Mouse (Mus musculus) thymus, postnatal 0 days (tissue): ENCODE data around the gene Efcab3. TPM values are rescaled to one million over a fixed set of nuclear protein-coding genes. Genes with fewer than 3 reads are reported as not detected.
"Not testable (repeated sequence)": the region's sequence is repeated elsewhere in the genome, so short reads cannot be mapped to it uniquely, and the experiment has no call there.

Source experiments
- DNase-seq: peaks from one replicate; pipeline ENCODE4 v3.0.0-alpha.2; 2015; ENCODE audit warnings: low spot score
- polyA plus RNA-seq: library from polyadenylated mRNA; unstranded; fragments of >200 nt; fragmentation: Nextera tagmentation; extraction: Ambion mirVana; gene quantifications from 2 replicates; pipeline ENCODE4 v1.2.1, GENCODE M21; 2015

Gene Efcab3
- 0.27 and 0.71 TPM in 2 replicates for polyA plus RNA-seq

DNA sequence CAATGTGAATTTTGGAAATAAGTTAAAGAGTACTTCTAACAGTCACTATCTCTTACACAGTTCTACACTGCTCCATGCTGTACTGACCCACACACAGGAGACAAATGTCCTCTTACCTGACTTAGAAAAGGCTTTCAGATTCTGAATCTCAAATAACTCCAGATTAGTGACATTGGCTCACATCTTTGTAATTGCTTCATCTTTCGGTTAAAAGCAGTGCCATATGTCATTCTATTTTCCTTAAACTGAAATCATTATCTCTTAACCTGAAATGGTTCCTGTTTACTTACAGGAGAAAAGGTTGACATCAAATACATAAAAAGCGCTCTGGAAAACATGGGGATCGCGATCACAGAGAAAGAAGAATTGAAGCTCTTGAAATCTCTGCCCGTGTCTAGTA lies at the start of gene Efcab3:
TSS of gene Efcab3 (plus strand) at position 301 of the 400 bp plus-strand sequence.
- no peak for DNase-seq

DNA sequence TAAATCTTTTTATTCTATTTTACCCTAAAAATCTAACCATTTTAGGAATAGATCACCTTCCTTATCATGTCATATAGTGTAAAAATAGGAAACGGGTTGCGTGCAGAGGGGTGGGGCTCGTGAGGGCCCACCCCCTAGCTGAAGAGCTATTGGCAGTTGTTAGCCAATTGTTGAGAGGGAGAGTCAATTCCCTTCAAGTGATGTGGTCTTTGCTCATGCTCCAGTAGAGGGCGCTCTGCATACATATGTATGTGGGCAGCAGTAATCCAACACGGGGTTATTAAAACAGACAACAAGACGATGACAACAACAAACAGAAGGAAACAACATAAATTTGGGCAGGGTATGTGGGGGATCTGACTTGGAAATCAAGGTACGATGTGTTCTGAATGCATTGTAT lies 42.3 kb upstream of the Efcab3 start:
- DNase-seq: peak; percentile 17

DNA sequence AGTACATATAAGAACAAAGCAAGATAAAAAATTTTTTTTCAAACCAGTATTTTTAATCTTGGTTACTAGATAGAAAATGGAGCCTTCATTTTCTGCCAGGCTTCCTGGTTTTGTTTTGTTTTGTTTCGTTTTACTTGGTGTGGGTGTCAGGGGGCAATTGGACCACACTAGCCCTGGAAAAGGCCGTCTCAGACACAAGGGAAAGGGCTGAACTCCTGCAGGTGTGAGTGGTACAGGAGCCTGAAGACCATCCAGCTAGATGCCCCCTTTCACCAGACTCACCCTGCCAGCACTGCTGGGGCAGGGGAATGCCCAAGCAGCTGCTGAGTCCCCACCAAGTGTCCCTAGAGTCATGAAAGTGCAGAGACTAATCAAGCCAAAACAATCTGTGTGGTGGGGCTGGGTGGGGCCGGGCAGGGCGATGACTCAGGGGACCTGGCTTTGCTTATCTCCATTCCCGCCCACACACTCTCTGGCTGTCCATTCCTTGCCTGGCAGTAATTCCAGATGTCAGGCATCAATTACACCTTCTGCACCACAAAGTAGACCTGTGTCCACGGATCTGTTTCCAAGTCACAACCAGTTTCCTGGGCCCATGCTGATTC lies 34.5 kb upstream of the Efcab3 start:
- no peak for DNase-seq

DNA sequence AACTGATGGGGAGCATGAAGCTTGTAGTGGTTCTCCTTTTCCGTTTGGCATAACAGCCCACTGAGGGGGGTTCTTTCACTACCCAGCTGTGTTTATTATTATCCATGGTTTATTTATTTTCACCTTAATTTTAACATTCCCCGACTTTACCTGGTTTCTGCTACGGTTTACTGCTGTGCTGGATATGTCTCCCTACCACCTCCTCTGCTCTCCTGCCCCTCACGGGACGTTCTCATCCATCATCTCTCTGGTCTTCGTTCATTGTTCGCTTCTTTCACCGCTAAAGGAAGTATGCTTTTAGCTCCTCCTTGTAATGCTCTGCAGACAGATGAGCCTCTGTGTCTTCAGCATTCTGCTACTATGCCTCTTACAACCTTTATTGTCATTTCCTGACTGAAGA lies 33.9 kb upstream of the Efcab3 start:
- DNase-seq: no peak

DNA sequence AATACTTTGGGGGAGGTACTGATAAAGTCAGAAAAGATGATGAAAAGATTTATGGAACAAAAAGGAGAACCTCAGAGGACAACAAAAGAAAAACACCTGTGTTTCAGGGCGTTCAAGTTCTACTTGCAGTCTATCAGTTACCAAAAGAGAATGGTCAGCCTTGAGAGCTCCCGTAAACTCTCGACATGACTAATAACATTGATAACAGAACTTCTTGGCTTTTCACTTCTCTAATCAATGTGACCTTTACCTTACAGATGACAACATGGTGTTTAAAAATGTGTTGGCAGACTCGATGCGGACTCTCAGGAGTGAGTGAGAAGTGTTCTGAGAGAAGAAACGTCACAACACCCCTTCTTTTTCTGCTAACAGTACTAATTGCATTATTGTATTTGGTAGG lies 33.2 kb upstream of the Efcab3 start:
- no peak for DNase-seq

DNA sequence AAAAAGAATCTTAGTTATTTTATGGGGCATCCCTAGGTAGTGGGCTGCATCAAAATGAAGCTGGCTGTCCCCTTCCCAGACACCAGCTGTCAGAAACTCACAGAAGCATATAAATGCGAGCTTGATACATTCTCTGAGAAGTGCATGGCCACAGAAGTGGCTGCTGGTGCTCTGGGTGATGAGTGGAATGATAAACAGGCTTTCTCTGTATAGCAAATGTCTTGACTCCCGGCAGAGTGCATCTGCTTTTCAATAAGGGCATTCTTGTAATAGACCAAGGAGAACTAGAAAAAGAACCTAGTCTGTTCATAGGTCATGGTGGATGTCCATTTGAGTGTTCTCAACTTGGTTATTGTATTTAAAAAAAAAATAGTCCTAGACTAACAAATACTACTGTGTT lies 32.3 kb upstream of the Efcab3 start:
- no peak for DNase-seq

DNA sequence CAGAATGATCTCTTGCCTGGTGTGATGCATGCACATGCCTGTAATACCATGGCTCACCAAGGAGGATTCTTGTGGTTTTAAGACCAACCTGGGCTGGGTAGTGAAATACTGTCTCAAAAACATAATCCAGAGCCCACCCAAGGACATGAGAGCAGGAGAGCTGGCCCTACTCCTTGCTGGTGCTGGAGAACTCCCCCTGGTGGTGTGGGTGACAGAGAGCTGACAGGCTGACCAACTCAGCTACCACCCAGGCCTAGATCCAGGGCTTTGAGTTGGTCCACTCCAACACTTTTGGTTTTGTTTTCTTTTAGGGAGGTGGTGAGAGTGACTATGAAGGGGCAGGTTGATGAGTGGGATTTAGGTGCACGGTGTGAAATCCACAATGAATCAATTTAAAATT lies 28.3 kb upstream of the Efcab3 start:
- no peak for DNase-seq

DNA sequence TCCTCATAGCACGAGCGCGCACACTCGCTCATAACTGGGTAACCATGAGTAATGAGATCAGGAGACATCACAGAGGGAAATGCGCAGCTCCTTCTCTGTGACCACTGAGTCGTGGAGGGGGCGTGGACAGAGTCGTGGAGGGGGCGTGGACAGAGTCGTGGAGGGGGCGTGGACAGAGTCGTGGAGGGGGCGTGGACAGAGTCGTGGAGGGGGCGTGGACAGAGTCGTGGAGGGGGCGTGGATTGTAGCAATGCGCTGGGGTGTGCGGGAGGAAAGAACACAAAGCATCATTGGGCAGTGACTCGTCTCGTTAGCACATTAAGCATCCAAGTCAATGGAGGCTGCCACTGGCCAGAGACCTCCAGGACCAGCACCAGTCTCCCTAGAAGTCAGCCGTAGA lies 49.1 kb downstream of the Efcab3 start:
- DNase-seq: not testable (repeated sequence)

DNA sequence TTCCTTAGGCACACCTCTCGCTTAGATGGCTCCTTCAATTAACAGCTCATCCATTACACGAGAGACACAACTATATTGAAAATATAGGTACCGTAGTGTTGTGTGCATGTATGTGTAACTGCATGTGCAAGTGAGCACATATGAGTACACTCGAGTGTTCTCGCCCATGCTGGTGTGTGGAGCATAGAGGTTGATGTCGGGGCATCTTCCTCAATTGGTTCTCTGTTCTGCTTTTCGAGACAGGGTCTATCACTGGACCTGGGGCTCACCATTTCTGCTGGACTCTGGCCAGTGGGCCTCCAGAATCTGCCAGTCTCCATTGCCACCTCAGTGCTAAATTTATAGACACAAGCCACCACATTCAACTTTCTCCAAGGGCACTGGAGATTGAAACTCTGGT lies 54.4 kb downstream of the Efcab3 start:
- no peak for DNase-seq

DNA sequence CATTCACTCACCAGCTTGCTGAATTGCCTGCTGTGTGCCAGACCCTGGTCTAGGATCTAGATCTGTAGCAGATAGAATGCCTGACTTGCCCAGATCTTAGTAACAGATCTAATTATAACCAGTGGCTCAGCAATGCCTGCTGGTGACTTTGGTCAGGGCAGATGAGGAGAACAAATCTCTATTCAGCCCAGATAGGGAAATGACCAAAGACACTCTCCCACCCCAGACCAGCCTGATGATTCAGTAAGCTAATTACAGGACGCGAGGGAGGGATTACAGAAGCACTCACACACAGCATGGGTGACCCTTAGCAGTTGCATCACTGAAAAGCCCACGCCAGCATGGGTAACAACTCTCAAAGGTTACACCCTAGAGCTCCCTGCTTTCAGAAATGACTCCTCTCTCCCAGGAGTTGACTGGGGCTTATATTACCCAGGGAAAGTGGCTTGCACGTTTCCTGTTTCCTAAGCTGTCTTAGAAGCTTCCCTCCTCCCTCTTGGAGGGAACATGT lies 57.2 kb downstream of the Efcab3 start:
- DNase-seq: no peak

DNA sequence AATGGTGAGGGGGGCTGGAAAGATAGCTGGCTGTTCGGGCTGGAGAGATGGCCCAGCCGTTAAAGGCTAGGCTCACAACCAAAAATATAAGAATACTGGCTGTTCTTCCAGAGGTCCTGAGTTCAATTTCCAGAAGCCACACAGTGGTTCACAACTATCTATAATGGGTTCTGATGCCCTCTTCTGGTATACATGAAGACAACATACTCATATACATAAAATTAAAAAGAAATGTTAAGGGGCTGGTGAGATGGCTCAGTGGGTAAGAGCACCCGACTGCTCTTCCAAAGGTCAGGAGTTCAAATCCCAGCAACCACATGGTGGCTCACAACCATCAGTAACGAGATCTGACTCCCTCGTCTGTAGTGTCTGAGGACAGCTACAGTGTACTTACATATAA lies 58.4 kb downstream of the Efcab3 start:
- DNase-seq: not testable (repeated sequence)

DNA sequence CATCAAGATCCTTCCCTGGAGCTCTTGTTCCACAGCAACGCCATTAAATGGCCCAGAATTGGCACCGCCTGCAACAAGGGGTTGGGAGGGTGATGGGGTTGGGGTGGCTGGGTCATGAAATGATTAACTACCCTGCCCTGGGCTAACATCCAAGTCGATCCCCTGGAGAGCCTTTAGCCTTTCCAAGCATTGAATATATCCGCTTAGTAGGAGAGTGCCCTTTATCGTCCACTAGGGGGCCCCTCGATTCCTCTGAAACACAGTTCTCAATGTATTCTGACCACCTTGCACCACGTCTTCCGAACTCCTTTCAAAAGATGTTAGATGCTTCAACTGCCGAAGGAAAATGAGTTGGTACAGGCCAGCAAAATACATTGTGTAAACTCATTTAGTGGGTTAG lies 60.6 kb downstream of the Efcab3 start:
- DNase-seq: peak; percentile 69

DNA sequence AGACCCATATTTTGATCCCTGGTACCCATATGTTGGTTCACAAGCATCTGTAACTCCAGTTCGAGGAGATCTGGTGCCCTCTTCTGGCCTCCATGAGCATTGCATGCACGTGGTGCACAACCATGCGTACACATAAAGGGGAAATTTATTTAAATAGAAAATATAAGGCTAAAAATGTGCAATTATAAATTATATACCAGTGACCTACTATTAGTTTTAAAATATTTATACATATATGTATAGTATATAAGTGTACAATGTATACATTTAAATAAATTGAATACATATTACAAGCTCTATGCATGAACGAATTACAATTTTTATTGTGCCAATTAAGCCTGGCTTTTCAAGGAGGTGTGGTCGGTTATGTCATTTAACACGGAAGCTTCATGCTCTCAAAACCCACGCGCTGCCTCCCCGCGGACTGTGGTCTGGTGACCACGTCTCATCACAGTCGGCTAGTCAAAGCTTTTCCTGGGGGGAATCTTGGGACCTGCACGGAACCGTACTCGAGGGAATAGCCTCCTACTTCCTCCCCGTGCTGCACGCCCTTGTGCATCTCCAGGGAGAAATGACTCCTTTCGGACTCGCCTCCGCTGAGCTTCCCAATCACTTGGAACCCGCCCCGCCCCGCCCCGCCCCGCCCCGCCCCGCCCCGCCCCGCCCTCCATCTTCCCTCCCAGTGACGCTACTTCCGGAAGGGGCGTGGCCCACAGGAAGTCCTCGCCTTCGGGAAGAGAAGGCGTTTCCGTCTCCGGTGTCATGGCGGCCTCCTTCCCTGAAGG lies 62.5 kb downstream of the Efcab3 start, which contains the start of gene Mettl2:
TSS of gene Mettl2 (plus strand) at position 691 of the 785 bp plus-strand sequence.
- peak; percentile 88 for DNase-seq

DNA sequence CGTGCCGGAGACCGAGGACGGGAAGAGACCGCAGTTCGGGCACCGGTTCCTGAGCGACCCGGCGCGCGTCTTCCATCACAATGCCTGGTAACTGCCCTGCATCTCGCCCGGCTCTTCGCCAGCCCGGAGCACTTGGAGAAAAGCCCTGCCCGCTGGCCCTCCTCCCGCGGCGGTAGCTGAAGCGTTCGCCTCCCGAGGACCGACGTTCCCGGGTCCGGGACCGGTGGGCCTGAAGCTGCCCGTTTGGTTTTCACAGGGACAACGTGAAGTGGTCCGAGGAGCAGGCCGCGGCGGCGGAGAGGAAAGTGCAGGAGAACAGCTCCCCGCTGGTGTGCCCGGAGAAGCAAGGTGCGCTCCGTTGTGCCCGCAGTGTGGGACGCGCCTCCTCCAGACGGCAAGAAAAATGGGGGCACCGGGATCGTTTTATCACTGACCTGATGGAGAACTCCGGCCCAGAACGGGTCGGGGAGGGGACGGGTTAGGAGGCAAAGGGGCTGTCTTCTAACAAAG lies 63.2 kb downstream of the Efcab3 start:
- no peak for DNase-seq

DNA sequence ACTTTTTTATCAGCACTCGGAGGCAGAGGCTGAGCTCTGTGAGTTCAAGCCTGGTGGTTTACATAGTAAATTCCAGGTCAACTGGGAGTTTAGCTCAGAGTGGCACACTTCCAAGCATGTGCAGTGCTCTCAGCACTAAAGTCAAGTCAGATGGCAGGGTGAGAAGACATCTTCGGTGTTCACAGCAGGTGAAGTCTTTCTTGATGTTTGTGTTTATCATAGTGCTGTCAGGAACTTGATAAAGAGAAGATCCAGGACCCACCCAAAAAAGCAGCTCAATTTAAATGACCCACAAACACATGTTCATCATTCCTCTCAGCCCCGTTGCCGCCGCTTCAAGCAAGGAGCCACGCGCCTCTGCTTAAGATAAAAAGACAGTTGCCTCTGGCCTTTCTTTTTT lies 72.3 kb downstream of the Efcab3 start:
- no peak for DNase-seq

DNA sequence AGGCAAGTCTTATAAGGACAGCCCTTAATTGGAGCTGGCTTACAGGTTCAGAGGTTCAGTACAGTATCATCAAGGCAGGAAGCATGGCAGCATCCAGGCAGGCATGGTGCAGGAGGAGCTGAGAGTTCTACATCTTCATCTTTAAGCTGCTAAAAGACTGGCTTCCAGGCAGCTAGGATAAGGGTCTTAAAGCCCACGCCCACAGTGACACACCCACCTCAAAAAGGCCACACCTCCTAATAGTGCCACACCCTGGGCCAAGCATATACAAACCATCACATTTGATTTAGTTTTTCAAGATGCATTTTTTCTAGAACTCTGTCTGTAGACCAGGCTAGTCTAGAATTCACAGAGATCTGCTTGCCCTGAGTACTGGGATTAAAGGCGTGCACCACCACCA lies 73.9 kb downstream of the Efcab3 start:
- not testable (repeated sequence) for DNase-seq

DNA sequence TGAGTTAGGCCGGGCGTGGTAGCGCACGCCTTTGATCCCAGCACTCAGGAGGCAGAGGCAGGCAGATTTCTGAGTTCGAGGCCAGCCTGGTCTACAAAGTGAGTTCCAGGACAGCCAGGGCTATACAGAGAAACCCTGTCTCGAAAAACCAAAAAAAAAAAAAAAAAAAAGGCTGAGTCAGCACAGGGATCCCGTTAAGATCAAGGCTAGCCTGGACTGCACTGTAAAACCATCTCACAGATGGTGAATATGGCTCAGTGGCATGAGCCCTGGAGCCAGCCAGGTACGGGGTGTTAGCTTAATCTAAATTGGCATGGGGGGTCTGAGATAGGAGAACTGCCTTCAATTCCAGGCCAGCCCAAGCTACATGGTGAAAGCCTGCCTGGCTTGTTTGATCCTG lies 77.1 kb downstream of the Efcab3 start:
- DNase-seq: not testable (repeated sequence)

DNA sequence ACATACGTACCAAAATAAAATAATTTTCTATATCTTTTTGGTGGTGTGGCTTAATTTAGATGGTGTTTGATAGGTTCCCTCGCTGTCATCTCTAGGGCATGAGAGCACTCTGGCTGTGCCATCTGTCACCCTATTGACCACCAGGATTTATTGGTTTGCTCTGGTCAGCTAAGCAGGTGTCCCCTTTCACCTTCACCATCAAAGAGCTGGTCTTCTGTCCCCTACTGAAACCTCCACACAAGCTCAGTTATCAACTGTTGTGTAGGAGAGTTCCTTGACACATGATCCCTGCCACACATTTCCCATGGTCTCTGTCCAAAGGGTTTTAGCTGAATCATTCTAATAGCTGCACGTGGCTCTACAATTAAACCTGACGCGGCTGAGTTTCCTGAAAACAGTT lies 77.7 kb downstream of the Efcab3 start:
- no peak for DNase-seq

DNA sequence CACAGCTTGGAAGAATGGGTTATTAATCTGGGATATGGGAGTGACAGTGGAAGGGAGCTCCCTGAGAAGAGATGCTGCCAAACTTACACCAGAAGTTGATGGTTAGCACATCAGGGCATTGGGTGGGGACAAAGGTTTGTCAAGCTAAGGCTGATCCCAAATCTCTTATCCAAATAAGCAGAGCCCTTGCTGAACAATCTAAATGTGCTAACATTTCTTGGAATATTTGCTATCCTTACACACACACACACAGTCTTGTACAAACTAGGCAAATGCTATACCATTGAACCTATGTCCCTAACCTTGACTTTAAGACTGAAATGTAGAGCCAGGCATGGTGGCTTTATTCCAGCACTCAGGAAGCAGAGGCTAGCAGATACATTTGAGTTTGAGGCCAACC lies 80.2 kb downstream of the Efcab3 start:
- DNase-seq: no peak

DNA sequence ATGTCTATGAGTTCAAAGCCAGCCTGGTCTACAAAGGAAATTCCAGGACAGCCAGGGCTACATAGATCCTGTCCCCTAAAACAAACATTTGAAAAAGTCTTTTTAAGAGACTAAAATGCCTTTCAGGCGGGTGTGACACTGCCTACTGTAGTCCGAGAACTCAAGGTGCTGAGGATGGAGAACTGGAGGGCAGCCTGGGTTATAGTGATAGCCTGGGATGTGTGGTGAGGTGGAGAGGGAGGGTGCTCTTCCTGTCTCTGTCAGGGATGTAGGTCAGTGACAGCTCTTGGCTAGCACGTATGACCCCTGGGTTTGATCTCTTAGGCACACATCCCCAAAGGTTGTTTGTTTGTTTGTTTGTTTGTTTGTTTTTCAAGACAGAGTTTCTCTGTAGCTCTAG lies 80.7 kb downstream of the Efcab3 start:
- no peak for DNase-seq

DNA sequence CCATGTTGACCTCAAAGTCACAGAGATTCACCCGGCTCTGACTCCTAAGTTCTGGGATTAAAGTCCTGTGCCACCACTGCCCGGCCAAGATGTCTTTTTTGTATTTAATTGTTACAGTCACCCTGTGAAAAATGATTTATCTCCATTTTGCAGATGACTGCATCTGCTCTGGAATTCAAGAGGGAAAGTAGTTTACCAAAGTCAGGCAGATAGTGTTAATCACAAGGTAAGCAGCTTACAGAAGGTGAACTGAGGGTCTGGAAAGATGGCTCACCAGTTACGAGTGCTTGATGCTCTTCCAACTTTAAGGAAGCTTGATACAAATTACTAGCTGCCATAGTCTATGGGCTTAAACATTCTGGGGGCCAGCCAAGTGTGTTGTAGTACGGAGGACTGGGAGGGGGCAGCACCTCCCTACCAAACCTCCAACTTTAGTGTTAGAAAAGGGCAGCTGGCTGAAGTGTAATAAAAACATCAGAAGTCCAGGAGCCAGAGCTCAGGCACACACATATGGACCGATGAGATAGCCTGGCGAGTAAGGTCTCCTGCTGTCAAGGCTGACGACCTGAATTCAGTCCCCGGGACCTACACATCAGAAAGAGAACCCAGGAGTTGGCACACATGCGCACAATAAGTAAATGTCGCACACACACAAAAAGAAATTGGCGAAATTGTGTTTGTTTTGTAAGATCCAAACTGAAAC lies 81.3 kb downstream of the Efcab3 start:
- no peak for DNase-seq

DNA sequence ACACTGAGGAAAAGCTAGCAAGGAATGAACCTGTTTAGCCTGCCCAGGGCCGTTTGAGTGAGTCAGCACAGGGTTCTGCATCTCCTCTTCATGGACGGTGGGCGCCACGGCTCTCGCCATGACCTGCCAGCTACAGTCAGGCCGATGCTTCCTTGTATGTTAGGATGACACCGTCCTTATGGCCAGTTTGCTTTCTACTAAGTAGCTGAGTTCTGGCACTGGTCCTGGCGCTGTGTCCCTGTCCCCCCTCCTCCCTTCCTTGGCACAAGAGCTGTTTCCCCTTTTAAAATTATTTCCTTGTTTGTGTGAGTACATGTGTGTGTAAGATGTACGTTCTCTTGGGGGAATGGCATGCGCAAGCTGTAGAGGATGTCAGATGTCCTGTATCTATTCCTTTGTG lies 81.8 kb downstream of the Efcab3 start:
- DNase-seq: no peak
